Mouse (Mus musculus) kidney, embryonic 15.5 days (tissue): ENCODE data around the gene Mtif2. TPM values are rescaled to one million over a fixed set of nuclear protein-coding genes. Genes with fewer than 3 reads are reported as not detected.

Experiments
- ATAC-seq: fragments of 200-750 bp; cut with Nextera tagmentation; replicated peaks from 2 replicates; pipeline ENCODE4 v1.8.0; 2017; ENCODE audit warnings: moderate TSS enrichment; ENCODE audit not compliant: low FRiP score
- H3K27ac ChIP-seq: fragments of 300-500 bp; sonication (generic); 2 replicates; pipeline ENCODE4 v1.5.1; 2015; ENCODE audit warnings: mild to moderate bottlenecking, inconsistent platforms
- H3K27me3 ChIP-seq: fragments of 300-500 bp; sonication (generic); 2 replicates; pipeline ENCODE4 v1.6.1; 2015; ENCODE audit warnings: inconsistent platforms
- H3K36me3 ChIP-seq: fragments of 300-500 bp; sonication (generic); 2 replicates; pipeline ENCODE4 v1.6.1; 2015; ENCODE audit warnings: inconsistent platforms
- H3K4me1 ChIP-seq: fragments of 300-500 bp; sonication (generic); 2 replicates; pipeline ENCODE4 v1.6.1; 2015; ENCODE audit warnings: inconsistent platforms
- H3K4me2 ChIP-seq: fragments of 300-500 bp; sonication (generic); 2 replicates; pipeline ENCODE4 v1.6.1; 2015; ENCODE audit warnings: moderate library complexity, mild to moderate bottlenecking, inconsistent platforms
- H3K4me3 ChIP-seq: fragments of 300-500 bp; sonication (generic); replicated peaks from 2 replicates; pipeline ENCODE4 v1.5.1; 2015; ENCODE audit warnings: mild to moderate bottlenecking, inconsistent platforms
- H3K9ac ChIP-seq: fragments of 300-500 bp; sonication (generic); 2 replicates; pipeline ENCODE4 v1.6.1; 2015; ENCODE audit warnings: mild to moderate bottlenecking, inconsistent platforms
- H3K9me3 ChIP-seq: fragments of 300-500 bp; sonication (generic); replicated peaks from 2 replicates; pipeline ENCODE4 v1.6.1; 2016; ENCODE audit warnings: inconsistent platforms
- WGBS: fragments of 180-500 bp; shearing (Covaris S2); methylation state at CpG from one replicate; pipeline ENCODE4 v1.1.7; 2015; ENCODE audit warnings: mixed read lengths; 5-methylcytosine and 5-hydroxymethylcytosine counted together
- polyA plus RNA-seq: library from polyadenylated mRNA; unstranded; fragments of >200 nt; fragmentation: Nextera tagmentation; extraction: Ambion mirVana; gene quantifications from 2 replicates; pipeline ENCODE4 v1.2.1, GENCODE M21; 2015

The Mtif2 gene
- polyA plus RNA-seq, 1 experiment from 2014 or later, result 50.7 TPM

GRCm38 (mm10) chr11:29571536-29571935 lies 45.3 kb downstream of the Mtif2 start:
- WGBS, result 67% methylated on average over 3 of the region's 3 CpGs
- Histone ChIP-seq H3K9me3 (no peaks in the 10 kb centered on the region), H3K9ac (no peak overlapping the region), H3K4me1 (no peaks in the 10 kb centered on the region), H3K27me3 (no peaks in the 10 kb centered on the region), H3K36me3 (no peaks in the 10 kb centered on the region), H3K27ac (no peak overlapping the region), H3K4me2 (no peak overlapping the region), H3K4me3 (no peak overlapping the region)
- no peak for ATAC-seq

GRCm38 (mm10) chr11:29572656-29573055 lies 46.4 kb downstream of the Mtif2 start:
- Histone ChIP-seq H3K4me1 (no peaks in the 10 kb centered on the region), H3K27ac (no peak overlapping the region), H3K36me3 (no peaks in the 10 kb centered on the region), H3K9me3 (no peaks in the 10 kb centered on the region), H3K27me3 (no peaks in the 10 kb centered on the region), H3K4me2 (no peak overlapping the region), H3K9ac (no peak overlapping the region), H3K4me3 (no peak overlapping the region)
- WGBS, result 72% methylated on average over 2 of the region's 2 CpGs
- ATAC-seq, result no peak

DNA sequence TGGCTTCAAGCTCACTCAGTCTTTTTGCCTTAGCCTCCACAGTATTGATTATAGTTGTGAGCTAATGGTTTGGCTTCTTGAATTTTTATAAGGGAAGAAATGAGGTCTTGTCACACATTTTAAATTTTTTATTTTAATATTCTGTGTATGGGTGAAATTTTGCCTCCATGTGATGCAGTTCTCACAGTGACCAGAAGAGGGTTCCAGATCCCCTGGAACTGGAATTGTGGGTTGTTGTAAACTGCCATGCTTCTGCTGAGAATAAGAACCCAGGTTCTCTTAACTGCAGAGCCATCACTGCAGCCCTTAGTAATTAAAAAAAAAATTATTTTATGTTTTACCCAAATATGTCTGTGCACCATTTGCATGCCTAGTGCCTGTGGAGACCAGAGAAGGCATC lies 53.4 kb downstream of the Mtif2 start:
- H3K36me3 ChIP-seq, result no peaks in the 10 kb centered on the region
- H3K4me1 ChIP-seq, result no peaks in the 10 kb centered on the region
- no peak overlapping the region for H3K4me2 ChIP-seq
- H3K27ac ChIP-seq, result no peak overlapping the region
- H3K9ac ChIP-seq, result no peak overlapping the region
- 0 out of 2 replicates have a peak, but pooled peaks cover 4% of the 10 kb centered on the region for H3K9me3 ChIP-seq
- no peak for ATAC-seq
- H3K4me3 ChIP-seq, result no peak overlapping the region
- no peaks in the 10 kb centered on the region for H3K27me3 ChIP-seq

Other genes starting within 250 kb of the Mtif2 start
- gene Ccdc88a, start 152.8 kb upstream of the Mtif2 start, polyA plus RNA-seq, result 28.9 and 31.5 TPM in 2 replicates
- 28.6 TPM in 2 replicates for gene Prorsd1, start 11.4 kb upstream of the Mtif2 start, polyA plus RNA-seq
- gene Clhc1, start 21.5 kb downstream of the Mtif2 start, polyA plus RNA-seq, result 0.18 TPM in 1 of 2 replicates, not detected in the other
- 1,122 and 1,248 TPM in 2 replicates for gene Rps27a, start 21.7 kb downstream of the Mtif2 start, polyA plus RNA-seq
- 54.8 and 56.0 TPM in 2 replicates for gene Rtn4, start 166.5 kb downstream of the Mtif2 start, polyA plus RNA-seq